Mouse (Mus musculus) gonadal fat pad, adult 2 months (tissue): ENCODE data around the gene Olfr548-ps1. TPM values are rescaled to one million over a fixed set of nuclear protein-coding genes. Genes with fewer than 3 reads are reported as not detected.

Source experiments
- DNase-seq: peaks from one replicate; pipeline ENCODE4 v3.0.0-alpha.2; 2012; ENCODE audit warnings: low read depth
- polyA plus RNA-seq: library from polyadenylated mRNA; depleted of rRNA; stranded (reverse); fragments of >200 nt; gene quantifications from 2 replicates; pipeline ENCODE4 v1.2.3, GENCODE M21; 2012; rRNA removed

Gene Olfr548-ps1
- polyA plus RNA-seq, 1 experiment: not detected

- no peak for DNase-seq
Observed at GRCm38 (mm10) chr7:102573174-102573830, 32.6 kb downstream of the Olfr548-ps1 start.

DNA sequence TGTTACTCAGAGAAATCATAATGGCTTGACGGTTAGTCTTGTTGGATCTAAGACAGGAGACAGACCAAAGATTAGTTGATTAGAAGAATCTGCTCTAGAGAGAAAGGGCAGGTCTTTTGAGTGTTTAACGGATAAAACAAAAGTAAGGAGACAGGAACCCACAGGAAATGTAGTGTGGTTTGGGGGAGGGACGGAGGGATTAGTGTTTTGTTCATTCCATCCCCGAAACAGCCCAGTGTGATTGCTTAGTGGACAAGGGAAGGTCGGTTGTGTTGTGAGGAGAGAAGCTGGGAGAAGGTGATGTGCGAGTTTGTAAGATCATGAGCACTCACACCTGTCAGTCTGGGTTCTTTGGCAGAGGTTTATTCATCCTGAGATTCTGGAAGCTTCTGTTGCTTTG, 35.3 kb downstream of the Olfr548-ps1 start:
- no peak for DNase-seq

DNA sequence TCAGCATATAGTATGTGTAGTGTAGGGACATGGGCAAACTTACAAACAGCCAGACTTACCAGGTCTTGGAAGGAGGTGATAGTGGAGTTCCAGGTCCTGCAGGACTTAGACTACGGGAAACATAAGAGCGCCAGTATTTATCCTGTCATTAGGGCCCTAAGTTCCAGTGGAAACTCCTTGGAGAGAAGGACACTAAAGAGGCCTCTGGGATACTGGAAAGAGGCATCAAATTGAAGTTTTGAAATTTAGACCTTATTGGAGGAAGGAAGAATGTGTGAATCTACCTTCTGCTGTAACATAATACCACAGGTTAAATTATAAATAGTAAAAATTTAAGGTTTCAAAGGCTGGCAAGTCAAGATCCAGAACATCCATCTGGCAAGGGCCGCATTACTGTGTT, 51.1 kb downstream of the Olfr548-ps1 start, which contains the start of gene Olfr551:
Olfr551 (minus strand) TSS at position 101 of the 400 bp plus-strand sequence.
- DNase-seq: no peak

Other genes starting within 250 kb of the Olfr548-ps1 start
- 13.2 and 13.8 TPM in 2 replicates for gene Rrm1, start 99.2 kb upstream of the Olfr548-ps1 start, polyA plus RNA-seq
- gene Olfr543, start 59.2 kb upstream of the Olfr548-ps1 start, polyA plus RNA-seq: 1.5 and 2.4 TPM in 2 replicates
- gene Olfr544, start 52.6 kb upstream of the Olfr548-ps1 start, polyA plus RNA-seq: not detected in 2 replicates
- gene Olfr545, start 41.3 kb upstream of the Olfr548-ps1 start, polyA plus RNA-seq: not detected in 2 replicates
- gene Olfr547, start 6.1 kb upstream of the Olfr548-ps1 start, polyA plus RNA-seq: not detected in 2 replicates
- gene Olfr549, start 9.0 kb downstream of the Olfr548-ps1 start, polyA plus RNA-seq: not detected in 2 replicates
- gene Trim21, start 24.6 kb downstream of the Olfr548-ps1 start, polyA plus RNA-seq: 5.4 and 6.4 TPM in 2 replicates
- gene Olfr550, start 30.5 kb downstream of the Olfr548-ps1 start, polyA plus RNA-seq: 0.20 and 0.45 TPM in 2 replicates
- not detected in 2 replicates for gene Olfr551, start 51.0 kb downstream of the Olfr548-ps1 start, polyA plus RNA-seq
- not detected in 2 replicates for gene Olfr552, start 56.9 kb downstream of the Olfr548-ps1 start, polyA plus RNA-seq
- gene Olfr553, start 77.3 kb downstream of the Olfr548-ps1 start, polyA plus RNA-seq: not detected in 2 replicates
- not detected in 2 replicates for gene Olfr554, start 97.5 kb downstream of the Olfr548-ps1 start, polyA plus RNA-seq
- gene Olfr555, start 117.9 kb downstream of the Olfr548-ps1 start, polyA plus RNA-seq: not detected in 2 replicates
- not detected in 2 replicates for gene Olfr556, start 124.0 kb downstream of the Olfr548-ps1 start, polyA plus RNA-seq
- 37.4 and 42.2 TPM in 2 replicates for gene Trim68, start 146.4 kb downstream of the Olfr548-ps1 start, polyA plus RNA-seq
- gene Olfr557, start 155.0 kb downstream of the Olfr548-ps1 start, polyA plus RNA-seq: not detected in 2 replicates
- 2.6 and 3.6 TPM in 2 replicates for gene Olfr558, start 161.3 kb downstream of the Olfr548-ps1 start, polyA plus RNA-seq
- not detected in 2 replicates for gene Olfr33, start 178.2 kb downstream of the Olfr548-ps1 start, polyA plus RNA-seq
- not detected in 2 replicates for gene Olfr559, start 186.6 kb downstream of the Olfr548-ps1 start, polyA plus RNA-seq
- gene Olfr560, start 218.5 kb downstream of the Olfr548-ps1 start, polyA plus RNA-seq: 0.14 TPM in 1 of 2 replicates, not detected in the other
- 3.7 and 4.9 TPM in 2 replicates for gene Olfr78, start 218.6 kb downstream of the Olfr548-ps1 start, polyA plus RNA-seq
- gene Olfr561, start 230.3 kb downstream of the Olfr548-ps1 start, polyA plus RNA-seq: 0.09 TPM in 1 of 2 replicates, not detected in the other